Mouse (Mus musculus) CH12.LX (cell line): ENCODE measurements around the gene Olfr1360.
"Not testable (repeated sequence)": the region's sequence is repeated elsewhere in the genome, so short reads cannot be mapped to it uniquely, and the experiment has no call there.

Source experiments
- CHD1 ChIP-seq: IDR thresholded peaks from 2 replicates; pipeline ENCODE4 v1.6.1; 2012; ENCODE audit warnings: low read depth, low read length, improper control_type of control experiment, inconsistent platforms
- CTCF ChIP-seq, 2 experiments: IDR thresholded peaks in 1 of 2; conservative IDR thresholded peaks in 1 of 2; 2 replicates each; pipeline ENCODE4 v1.5.1; 2011 to 2012; ENCODE audit warnings: low read depth in 2 of 2, low read length in 2 of 2, improper control_type of control experiment in 1 of 2, inconsistent platforms in 1 of 2, mild to moderate bottlenecking in 1 of 2, moderate library complexity in 1 of 2
- RAD21 ChIP-seq: IDR thresholded peaks from 2 replicates; pipeline ENCODE4 v1.6.1; 2011; ENCODE audit warnings: low read depth, mild to moderate bottlenecking, low read length, improper control_type of control experiment, moderate library complexity
- RCOR1 ChIP-seq: conservative IDR thresholded peaks from 2 replicates; pipeline ENCODE4 v1.6.1; 2012; ENCODE audit warnings: low read depth, mild to moderate bottlenecking, inconsistent platforms, low read length, improper control_type of control experiment

DNA sequence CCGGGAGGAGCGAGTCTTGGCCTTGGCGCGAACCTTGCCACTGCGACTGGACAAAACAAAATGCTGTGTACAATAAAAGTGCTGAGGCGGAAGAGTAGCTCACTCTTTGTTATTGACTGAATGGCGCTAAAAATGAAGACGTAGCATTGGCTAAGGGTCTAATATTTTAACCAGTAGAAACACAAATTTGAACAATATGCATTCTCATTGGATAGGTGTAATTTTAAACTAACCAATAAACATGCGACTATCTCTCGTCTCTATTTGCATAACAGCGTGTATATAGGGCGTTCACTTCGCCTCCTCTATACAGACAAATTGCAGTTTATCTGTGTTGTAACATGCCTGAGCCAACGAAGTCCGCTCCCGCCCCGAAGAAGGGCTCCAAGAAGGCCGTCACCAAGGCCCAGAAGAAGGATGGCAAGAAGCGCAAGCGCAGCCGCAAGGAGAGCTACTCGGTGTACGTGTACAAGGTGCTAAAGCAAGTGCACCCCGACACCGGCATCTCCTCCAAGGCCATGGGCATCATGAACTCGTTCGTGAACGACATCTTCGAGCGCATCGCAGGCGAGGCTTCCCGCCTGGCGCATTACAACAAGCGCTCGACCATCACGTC, 44.7 kb upstream of the Olfr1360 start, which contains the start of gene Hist1h2bm:
- not testable (repeated sequence) for TF ChIP-seq CHD1; RAD21; CTCF (conservative IDR thresholded peaks at IDR 0.05 in 1 of 2, IDR thresholded peaks at IDR 0.05 in 1 of 2; ENCODE audit: low read depth in 2 of 2, low read length in 2 of 2)
- peak; percentile 89 for TF ChIP-seq RCOR1
